Mouse (Mus musculus) stomach, embryonic 15.5 days (tissue): ENCODE data around the gene Evi2. TPM values are rescaled to one million over a fixed set of nuclear protein-coding genes. Genes with fewer than 3 reads are reported as not detected.

Experiments
- ATAC-seq: fragments of 200-750 bp; cut with Nextera tagmentation; 2 replicates; pipeline ENCODE4 v1.8.0; 2017; ENCODE audit warnings: low read depth, moderate number of reproducible peaks, moderate TSS enrichment; ENCODE audit not compliant: insufficient read depth, low FRiP score
- H3K27ac ChIP-seq: fragments of 300-500 bp; sonication (generic); 2 replicates; pipeline ENCODE4 v1.5.1; 2015; ENCODE audit warnings: mild to moderate bottlenecking, inconsistent platforms
- H3K27me3 ChIP-seq: fragments of 300-500 bp; sonication (generic); replicated peaks from 2 replicates; pipeline ENCODE4 v1.6.1; 2015; ENCODE audit warnings: inconsistent platforms
- H3K36me3 ChIP-seq: fragments of 300-500 bp; sonication (generic); 2 replicates; pipeline ENCODE4 v1.6.1; 2015; ENCODE audit warnings: inconsistent platforms
- H3K4me1 ChIP-seq: fragments of 300-500 bp; sonication (generic); 2 replicates; pipeline ENCODE4 v1.6.1; 2015; ENCODE audit warnings: inconsistent platforms
- H3K4me2 ChIP-seq: fragments of 300-500 bp; sonication (generic); 2 replicates; pipeline ENCODE4 v1.6.1; 2015; ENCODE audit warnings: mild to moderate bottlenecking, inconsistent platforms
- H3K4me3 ChIP-seq: fragments of 300-500 bp; sonication (generic); replicated peaks from 2 replicates; pipeline ENCODE4 v1.5.1; 2015; ENCODE audit warnings: inconsistent platforms
- H3K9ac ChIP-seq: fragments of 300-500 bp; sonication (generic); 2 replicates; pipeline ENCODE4 v1.6.1; 2015; ENCODE audit warnings: inconsistent platforms
- H3K9me3 ChIP-seq: fragments of 300-500 bp; sonication (generic); 2 replicates; pipeline ENCODE4 v1.6.1; 2016; ENCODE audit warnings: inconsistent platforms
- WGBS: fragments of 180-500 bp; shearing (Covaris S2); methylation state at CpG from one replicate; pipeline ENCODE4 v1.1.7; 2015; 5-methylcytosine and 5-hydroxymethylcytosine counted together
- polyA plus RNA-seq: library from polyadenylated mRNA; unstranded; fragments of >200 nt; fragmentation: Nextera tagmentation; extraction: Ambion mirVana; gene quantifications from 2 replicates; pipeline ENCODE4 v1.2.1, GENCODE M21; 2015

Evi2 gene
- polyA plus RNA-seq, 1 experiment from 2014 or later = 0.86 TPM

DNA sequence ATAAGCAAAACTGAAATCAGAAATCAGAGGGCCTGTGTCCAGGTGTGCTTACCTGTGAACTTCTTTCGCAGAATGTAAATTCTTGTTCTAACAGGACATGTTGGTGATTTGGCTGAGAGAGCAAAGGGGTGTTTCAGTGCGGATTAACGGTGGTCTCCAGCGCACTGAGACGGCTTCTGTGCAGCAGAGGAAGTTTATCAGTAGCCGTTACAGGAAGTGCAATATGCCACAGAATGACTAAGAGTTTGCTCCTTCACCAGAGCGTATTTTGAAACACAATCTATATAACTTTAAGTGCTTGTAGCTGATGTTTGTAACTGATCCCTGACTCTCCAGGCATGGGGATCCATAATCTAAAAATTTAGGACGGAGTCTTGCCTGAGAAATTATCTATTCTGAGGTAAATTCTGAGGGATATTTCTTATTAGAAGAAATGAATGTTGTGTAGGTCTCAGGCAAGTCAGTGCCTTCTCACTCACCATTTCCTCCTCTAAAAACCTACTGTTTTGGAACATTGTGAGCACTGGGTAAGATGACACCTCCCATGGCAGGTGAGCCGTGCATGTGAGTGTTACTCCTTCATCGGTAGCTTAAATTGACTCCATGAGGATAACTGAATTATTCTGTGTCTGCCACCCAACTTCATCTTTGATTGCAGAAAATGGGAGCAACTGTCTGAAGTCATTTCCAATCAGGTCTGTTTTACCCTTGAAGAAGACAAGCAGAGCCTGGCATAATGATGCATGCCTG lies 6.7 kb downstream of the Evi2 start, which contains the start of gene Evi2b:
Evi2b (minus strand) TSS at position 203 of the 750 bp plus-strand sequence.
- no peak within 1 kb of the TSS for H3K9ac ChIP-seq
- no peaks in the 10 kb centered on the region for H3K36me3 ChIP-seq
- H3K4me3 ChIP-seq = no peak within 1 kb of the TSS
- H3K9me3 ChIP-seq = no peaks in the 10 kb centered on the region
- ATAC-seq = no peak
- no peaks in the 10 kb centered on the region for H3K4me1 ChIP-seq
- 0 out of 2 replicates have a peak within 1 kb of the TSS, but pooled peaks have one; percentile 37 for H3K27ac ChIP-seq
- no peak within 1 kb of the TSS for H3K4me2 ChIP-seq
- 61% methylated on average over 10 of the region's 10 CpGs for WGBS
- no peaks in the 10 kb centered on the region for H3K27me3 ChIP-seq

DNA sequence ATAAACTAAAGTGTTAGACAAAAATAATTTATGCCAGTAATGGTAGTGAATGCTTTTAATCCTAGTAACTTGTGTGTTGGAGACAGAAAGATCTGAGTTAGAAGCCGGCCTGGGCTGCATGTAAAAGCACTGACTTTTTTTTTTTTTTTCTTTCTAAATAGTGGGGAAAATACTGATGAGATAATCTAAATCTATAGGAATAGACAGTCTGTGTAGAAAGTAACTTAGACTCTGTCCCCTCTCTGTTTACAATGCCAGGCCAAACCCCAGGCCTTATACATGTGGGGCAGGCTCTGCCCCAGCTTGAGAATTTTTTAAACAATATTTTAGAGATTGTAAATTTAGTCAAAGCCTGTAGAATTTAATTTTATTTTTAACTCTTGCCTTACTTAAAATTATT lies 7.4 kb downstream of the Evi2 start:
- Histone ChIP-seq H3K9ac (no peak overlapping the region), H3K4me3 (no peak overlapping the region), H3K27ac (no peak overlapping the region), H3K4me2 (no peak overlapping the region), H3K27me3 (no peaks in the 10 kb centered on the region), H3K4me1 (no peaks in the 10 kb centered on the region), H3K9me3 (no peaks in the 10 kb centered on the region), H3K36me3 (no peaks in the 10 kb centered on the region)
- ATAC-seq = no peak
- 55% methylated on average over 1 of the region's 1 CpGs for WGBS

DNA sequence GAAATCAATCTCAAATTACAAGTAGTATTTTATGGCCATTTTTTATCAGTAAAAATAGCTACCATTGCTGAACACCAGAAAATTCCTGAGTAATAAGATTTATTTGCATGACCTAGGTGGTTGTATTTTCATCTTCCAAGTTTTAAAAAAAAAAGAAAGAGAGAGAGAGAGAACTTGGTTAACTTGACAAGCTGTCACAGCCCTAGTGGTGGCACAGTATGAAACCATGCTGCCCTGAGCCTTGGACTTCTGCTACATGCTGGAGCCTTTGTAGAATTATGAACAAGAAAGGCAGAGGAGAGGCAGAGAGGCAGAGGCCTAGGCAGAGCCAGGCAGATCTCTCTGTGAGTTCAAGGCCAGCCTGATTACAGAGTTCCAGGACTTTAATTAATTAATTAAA lies 8.5 kb downstream of the Evi2 start:
- no peak for ATAC-seq
- Histone ChIP-seq H3K9ac (no peak overlapping the region), H3K27ac (no peak overlapping the region), H3K4me2 (no peak overlapping the region), H3K27me3 (no peaks in the 10 kb centered on the region), H3K36me3 (no peaks in the 10 kb centered on the region), H3K4me1 (no peaks in the 10 kb centered on the region), H3K4me3 (no peak overlapping the region), H3K9me3 (no peaks in the 10 kb centered on the region)

DNA sequence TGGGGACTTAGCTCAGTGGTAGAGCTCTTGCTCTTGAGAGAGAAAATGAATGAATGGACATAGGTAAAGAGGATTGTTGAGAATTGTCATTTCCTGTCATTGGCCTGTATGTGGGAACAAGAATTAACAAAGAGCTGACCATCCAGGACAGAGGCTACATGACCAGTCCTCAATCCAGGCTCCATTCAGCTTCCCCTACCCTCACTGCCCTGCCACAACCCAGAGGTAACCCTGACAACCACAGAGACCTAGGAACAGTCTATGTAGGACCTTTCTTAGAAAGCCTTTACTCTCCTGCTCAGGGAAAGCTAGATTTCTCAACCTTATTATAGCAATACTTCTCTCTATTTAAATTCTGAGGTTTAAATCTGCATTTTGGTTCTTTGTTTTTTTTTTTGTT lies 9.6 kb downstream of the Evi2 start:
- no peak overlapping the region for H3K4me2 ChIP-seq
- H3K4me3 ChIP-seq = no peak overlapping the region
- H3K36me3 ChIP-seq = no peaks in the 10 kb centered on the region
- no peaks in the 10 kb centered on the region for H3K27me3 ChIP-seq
- ATAC-seq = no peak
- H3K9me3 ChIP-seq = no peaks in the 10 kb centered on the region
- H3K9ac ChIP-seq = no peak overlapping the region
- H3K4me1 ChIP-seq = no peaks in the 10 kb centered on the region
- no peak overlapping the region for H3K27ac ChIP-seq

DNA sequence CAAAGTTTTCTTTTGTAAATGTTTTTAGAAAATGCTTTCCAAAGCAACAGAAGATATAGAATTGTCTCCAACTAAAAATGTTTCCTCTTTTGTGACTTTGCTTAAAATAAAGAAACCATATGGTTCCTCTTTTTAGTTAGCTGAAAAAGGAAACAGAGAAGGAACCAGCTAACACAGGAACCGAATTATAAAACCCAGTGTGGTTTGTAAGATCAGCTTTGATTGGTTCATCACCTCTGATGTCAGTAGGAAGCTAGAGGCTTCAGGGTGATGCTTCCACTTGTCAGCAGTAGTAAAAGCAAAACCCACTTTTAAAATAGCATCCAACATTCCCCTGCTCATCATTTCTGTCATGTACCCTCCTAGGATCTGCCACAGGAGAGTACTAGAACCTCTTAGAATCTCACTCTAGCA lies 10.5 kb downstream of the Evi2 start:
- Histone ChIP-seq H3K9me3 (no peaks in the 10 kb centered on the region), H3K9ac (no peak overlapping the region), H3K4me3 (no peak overlapping the region), H3K4me2 (no peak overlapping the region), H3K36me3 (no peaks in the 10 kb centered on the region), H3K27me3 (no peaks in the 10 kb centered on the region), H3K4me1 (no peaks in the 10 kb centered on the region; the same call in 1 of the 2 replicates), H3K27ac (0 out of 2 replicates have a peak overlapping the region, but pooled peaks have one; percentile 16)
- 69% methylated on average over 1 of the region's 1 CpGs for WGBS
- ATAC-seq = no peak

DNA sequence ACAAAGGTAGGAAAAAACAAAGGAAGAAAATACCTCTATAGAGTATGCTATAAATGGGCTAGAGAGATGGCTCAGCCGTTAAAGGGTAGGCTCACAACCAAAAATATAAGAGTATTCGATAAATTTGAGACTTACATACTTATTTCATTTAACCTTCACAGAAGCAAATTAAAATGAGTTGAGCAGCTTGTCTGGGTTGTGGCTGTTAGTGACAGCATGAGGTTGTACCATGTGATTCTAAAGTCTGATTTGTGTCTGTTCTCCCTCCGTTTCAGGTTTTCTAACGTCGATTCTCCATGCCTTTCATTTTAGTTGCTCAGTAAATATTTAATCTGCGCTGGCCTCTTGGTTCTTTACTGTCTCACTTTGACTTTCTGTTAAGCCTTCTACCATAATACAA lies 11.1 kb downstream of the Evi2 start:
- Histone ChIP-seq H3K27me3 (no peaks in the 10 kb centered on the region), H3K9me3 (no peaks in the 10 kb centered on the region), H3K4me1 (no peaks in the 10 kb centered on the region; the same call in 1 of the 2 replicates), H3K4me3 (no peak overlapping the region), H3K4me2 (no peak overlapping the region), H3K36me3 (no peaks in the 10 kb centered on the region), H3K27ac (no peak overlapping the region), H3K9ac (no peak overlapping the region)
- WGBS = 67% methylated on average over 6 of the region's 6 CpGs
- no peak for ATAC-seq

DNA sequence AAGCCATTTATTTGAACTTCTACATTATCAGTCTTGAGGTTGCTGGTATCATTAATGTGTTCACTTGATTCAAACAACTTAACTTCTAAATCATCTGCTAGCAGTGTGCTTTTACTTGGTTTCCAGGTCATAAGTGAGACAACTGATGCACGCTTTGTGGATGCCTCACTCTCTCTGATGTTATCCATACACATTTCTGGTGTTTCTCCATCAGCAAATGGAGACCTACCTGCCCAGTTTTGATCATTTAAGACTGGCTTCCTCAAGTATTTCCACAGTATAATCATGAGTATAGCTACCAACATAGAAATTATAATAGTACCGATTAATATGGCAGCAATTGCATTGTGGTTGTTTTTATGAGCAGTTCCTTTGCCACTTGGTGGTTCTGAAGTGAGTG lies 14.6 kb downstream of the Evi2 start:
- H3K9me3 ChIP-seq = no peaks in the 10 kb centered on the region
- no peak overlapping the region for H3K9ac ChIP-seq
- no peak overlapping the region for H3K27ac ChIP-seq
- H3K4me3 ChIP-seq = no peak overlapping the region
- no peaks in the 10 kb centered on the region; the same call in 1 of the 2 replicates for H3K4me1 ChIP-seq
- H3K27me3 ChIP-seq = no peaks in the 10 kb centered on the region
- 96% methylated on average over 2 of the region's 2 CpGs for WGBS
- no peaks in the 10 kb centered on the region for H3K36me3 ChIP-seq
- no peak for ATAC-seq
- H3K4me2 ChIP-seq = no peak overlapping the region

DNA sequence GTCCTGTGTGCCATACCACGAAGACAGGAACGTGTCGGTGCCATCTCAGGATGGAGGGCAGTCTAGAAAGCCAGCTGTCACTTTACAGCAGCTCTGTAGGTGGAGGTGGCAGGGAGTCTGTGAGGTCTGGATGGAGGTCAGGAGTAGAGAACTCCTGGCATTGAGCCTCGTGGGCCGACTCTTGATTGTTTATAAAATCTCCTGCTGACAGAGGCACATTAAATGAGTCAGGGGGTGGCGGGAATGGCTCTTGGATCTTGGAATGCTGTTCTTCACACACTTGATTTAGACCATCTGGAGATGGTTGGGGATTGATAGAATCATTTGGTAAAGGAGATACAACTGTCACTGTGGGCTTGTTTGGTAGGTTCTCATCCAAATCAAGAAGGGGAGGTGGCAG lies 15.1 kb downstream of the Evi2 start:
- H3K36me3 ChIP-seq = no peaks in the 10 kb centered on the region
- H3K4me2 ChIP-seq = no peak overlapping the region
- no peaks in the 10 kb centered on the region; the same call in 1 of the 2 replicates for H3K4me1 ChIP-seq
- no peaks in the 10 kb centered on the region for H3K27me3 ChIP-seq
- ATAC-seq = no peak
- H3K9me3 ChIP-seq = no peaks in the 10 kb centered on the region
- no peak overlapping the region for H3K27ac ChIP-seq
- no peak overlapping the region for H3K9ac ChIP-seq
- no peak overlapping the region for H3K4me3 ChIP-seq
- 60% methylated on average over 6 of the region's 6 CpGs for WGBS

DNA sequence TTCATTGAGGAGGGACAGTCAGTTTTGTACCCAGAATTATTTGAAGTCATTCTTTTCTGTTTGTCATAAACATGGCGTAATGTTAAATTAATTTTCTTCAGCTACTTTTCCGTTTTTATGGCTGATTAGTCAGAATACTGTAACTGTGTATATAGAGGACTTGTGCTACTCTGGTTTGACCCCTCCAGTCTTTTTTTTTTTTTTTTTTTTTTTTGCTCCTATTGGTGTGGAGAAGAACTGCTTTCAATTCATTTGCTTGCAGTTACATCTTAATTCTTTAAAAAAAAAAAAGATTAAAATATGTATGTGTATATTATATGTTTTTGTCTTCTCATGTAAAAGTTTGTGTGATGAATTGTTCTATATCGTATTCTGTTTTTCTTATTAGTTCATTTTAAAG lies 18.4 kb downstream of the Evi2 start:
- 88% methylated on average over 3 of the region's 3 CpGs for WGBS
- ATAC-seq = no peak

DNA sequence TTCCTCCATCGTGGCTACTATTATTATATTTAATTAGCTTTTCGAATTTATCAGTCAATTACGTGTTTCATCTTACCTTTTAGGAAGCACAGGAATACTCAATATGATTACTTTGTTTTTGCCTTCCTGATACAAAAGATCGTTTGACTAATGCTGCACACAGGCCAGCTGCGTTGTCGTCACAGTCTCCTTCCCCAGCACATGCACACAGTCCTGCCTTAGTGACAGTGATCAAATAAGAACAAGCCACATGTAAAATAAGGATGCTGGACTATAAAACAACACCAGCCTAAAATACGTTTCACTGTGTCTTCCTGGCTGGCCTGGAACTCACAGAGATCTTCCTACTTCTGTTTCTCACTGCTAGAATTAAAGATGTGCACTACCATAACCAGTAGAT lies 25.9 kb downstream of the Evi2 start:
- Histone ChIP-seq H3K27me3 (no peaks in the 10 kb centered on the region), H3K9ac (no peak overlapping the region), H3K4me1 (no peaks in the 10 kb centered on the region), H3K36me3 (no peaks in the 10 kb centered on the region), H3K4me3 (no peak overlapping the region), H3K4me2 (no peak overlapping the region), H3K27ac (no peak overlapping the region), H3K9me3 (no peaks in the 10 kb centered on the region)
- no peak for ATAC-seq
- 84% methylated on average over 7 of the region's 7 CpGs for WGBS

More for the DNA sequence above, 18.4 kb downstream of the Evi2 start:
- Histone ChIP-seq H3K27me3 (no peaks in the 10 kb centered on the region), H3K4me2 (no peak overlapping the region), H3K4me3 (no peak overlapping the region), H3K27ac (no peak overlapping the region), H3K9ac (no peak overlapping the region), H3K9me3 (no peaks in the 10 kb centered on the region), H3K4me1 (no peaks in the 10 kb centered on the region; the same call in 1 of the 2 replicates), H3K36me3 (no peaks in the 10 kb centered on the region)

DNA sequence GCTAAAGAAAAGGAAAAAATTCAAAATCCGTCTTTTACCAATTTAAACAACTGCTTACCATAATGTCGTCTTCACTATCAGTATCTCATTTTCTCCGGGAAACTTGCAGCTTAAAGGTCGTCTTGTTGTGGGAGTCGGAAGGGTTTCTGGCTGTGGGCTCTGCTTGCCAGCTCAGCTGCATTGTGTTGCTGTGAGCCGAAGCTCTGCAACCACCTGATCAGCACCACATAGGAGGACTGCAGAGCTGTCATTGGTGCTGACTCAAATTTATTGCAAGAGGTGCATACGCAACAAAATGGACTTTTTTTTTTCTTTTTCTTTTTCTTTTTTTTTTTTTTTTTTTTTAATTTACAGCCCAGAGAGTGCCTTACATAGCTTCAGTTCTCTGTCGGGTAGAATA lies 26.5 kb downstream of the Evi2 start, which contains the start of gene Omg:
Omg (minus strand) TSS at position 240 of the 400 bp plus-strand sequence.
- Histone ChIP-seq H3K27ac (no peak within 1 kb of the TSS), H3K4me1 (no peaks in the 10 kb centered on the region), H3K4me3 (no peak within 1 kb of the TSS), H3K36me3 (no peaks in the 10 kb centered on the region), H3K9ac (no peak within 1 kb of the TSS), H3K4me2 (no peak within 1 kb of the TSS), H3K27me3 (no peaks in the 10 kb centered on the region), H3K9me3 (no peaks in the 10 kb centered on the region)
- ATAC-seq = no peak
- 55% methylated on average over 8 of the region's 8 CpGs for WGBS

DNA sequence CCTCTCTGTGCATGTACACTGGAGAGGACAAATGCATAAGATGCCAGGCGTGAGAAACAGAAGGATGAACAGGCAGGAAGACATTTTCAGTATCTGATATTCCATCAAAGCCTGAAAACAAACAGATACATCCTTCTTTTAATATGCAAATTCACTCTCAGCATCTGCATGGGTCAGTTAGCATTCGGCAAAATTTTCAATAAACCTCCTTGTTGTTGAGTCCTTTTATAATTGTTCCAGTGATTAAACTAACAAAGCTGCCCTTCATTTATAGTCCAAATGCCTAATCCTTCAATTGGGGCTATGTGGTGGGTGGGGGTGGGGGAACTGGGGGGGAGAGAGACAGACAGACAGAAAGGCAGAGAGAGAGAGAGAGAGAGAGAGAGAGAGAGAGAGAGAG lies 27.5 kb downstream of the Evi2 start:
- ATAC-seq = no peak
- H3K36me3 ChIP-seq = no peaks in the 10 kb centered on the region
- no peak overlapping the region for H3K4me3 ChIP-seq
- H3K9me3 ChIP-seq = no peaks in the 10 kb centered on the region
- no peaks in the 10 kb centered on the region for H3K27me3 ChIP-seq
- H3K9ac ChIP-seq = no peak overlapping the region
- H3K27ac ChIP-seq = no peak overlapping the region
- no peak overlapping the region for H3K4me2 ChIP-seq
- H3K4me1 ChIP-seq = no peaks in the 10 kb centered on the region
- 77% methylated on average over 2 of the region's 2 CpGs for WGBS
